Mouse (Mus musculus): ENCODE data around the gene Mmd. TPM values are rescaled to one million over a fixed set of nuclear protein-coding genes. Genes with fewer than 3 reads are reported as not detected.

Gene Mmd
- 5.0 TPM in 2 replicates for polyA plus RNA-seq (2012; rRNA removed)
- polyA plus RNA-seq (2014; fragmentation: Nextera tagmentation; extraction: Ambion mirVana) = 5.0 and 6.7 TPM in 2 replicates

DNA sequence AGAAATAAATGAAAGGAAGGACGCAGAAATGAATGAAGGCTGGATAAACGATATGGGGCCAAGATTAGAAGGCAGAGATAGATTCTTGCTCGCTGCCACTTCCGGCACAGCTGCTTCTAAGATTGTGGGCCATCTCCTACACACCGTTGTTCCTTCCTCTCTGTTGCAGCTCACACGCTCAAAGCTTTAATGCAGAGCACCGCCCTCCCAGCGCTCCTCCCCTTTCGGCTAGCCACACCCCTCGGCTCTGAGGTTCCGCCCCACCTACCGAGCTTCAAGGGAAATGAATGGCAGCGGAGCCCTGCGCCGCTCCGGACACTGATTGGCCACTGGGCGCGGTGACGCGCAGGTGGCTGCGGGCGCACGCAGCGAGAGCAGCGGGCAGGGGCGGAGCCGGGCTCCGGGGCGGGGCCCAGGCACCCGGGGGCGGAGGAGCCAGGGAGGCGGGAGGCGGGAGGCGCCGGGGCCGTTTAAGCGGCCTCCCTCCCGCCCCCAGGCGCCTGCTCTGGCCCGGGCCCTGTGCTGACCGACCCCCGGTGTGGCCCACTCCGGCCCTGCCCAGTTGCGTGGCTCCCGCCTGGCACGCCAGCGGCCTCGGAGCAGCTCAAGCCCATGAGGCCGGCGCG, at the start of gene Mmd:
Gene Mmd, plus strand, starts transcription at position 432 of the 626 bp plus-strand sequence.
- H3K36me3 ChIP-seq (replicated peaks; ENCODE audit: control insufficient read depth, insufficient read depth, low read depth) = no peaks in the 10 kb centered on the region
- H3K9me3 ChIP-seq (ENCODE audit: control insufficient read depth, low read length) = no peaks in the 10 kb centered on the region
- WGBS (ENCODE audit: insufficient replicate concordance) = under 1% methylated on average over 51 of the region's 51 CpGs
- ATAC-seq (ENCODE audit: insufficient read depth) (peak; percentile 99), DNase-seq (ENCODE audit: low read depth in 3 of 3, low spot score in 3 of 3) (peak; percentile 92 to 95 (median 94))
- H3K4me3 ChIP-seq (ENCODE audit: insufficient read depth in 1 of 2, low read depth in 2 of 2, low read length in 2 of 2) = peak within 1 kb of the TSS; percentile 62 to 77
- H3K27me3 ChIP-seq (ENCODE audit: control insufficient read depth, insufficient read depth, low read length) = no peaks in the 10 kb centered on the region
- H3K4me2 ChIP-seq (ENCODE audit: low read depth) = peak within 1 kb of the TSS; percentile 95
- H3K9ac ChIP-seq (replicated peaks) = peak within 1 kb of the TSS; percentile 77
- TF ChIP-seq EP300 (IDR thresholded peaks at IDR 0.05; ENCODE audit: low read depth) (no peak), CTCF (IDR thresholded peaks at IDR 0.05; ENCODE audit: low read depth) (peak; percentile 18; the same call in 1 of the 2 replicates)
- no peak within 1 kb of the TSS for H3K27ac ChIP-seq
- H3K4me1 ChIP-seq (replicated peaks; ENCODE audit: control insufficient read depth in 2 of 2, insufficient read depth in 2 of 2, low read length in 1 of 2) = peaks cover 3 to 26% of the 10 kb centered on the region in 2 experiments; a peak in 3 of 4 replicates

DNA sequence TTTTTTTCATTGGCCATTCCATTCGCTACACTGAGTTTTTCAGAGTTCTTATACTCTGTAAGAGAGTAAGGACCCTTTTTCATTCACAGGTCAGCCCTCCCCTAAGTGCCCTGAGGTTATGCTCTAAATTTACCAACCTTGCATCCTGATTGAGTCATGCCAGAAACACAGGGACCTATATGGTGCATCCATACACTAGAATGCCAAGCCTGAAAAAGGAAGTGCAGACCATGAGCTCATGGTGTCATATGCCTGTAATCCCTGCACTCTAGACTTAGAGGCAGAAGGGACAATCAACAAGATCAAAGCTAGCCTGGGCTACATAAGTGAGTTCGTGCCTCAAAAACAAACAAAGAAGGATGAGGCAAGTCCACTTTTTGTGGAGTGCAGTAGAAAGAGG, 48.4 kb upstream of the Mmd start:
- H3K9ac ChIP-seq (replicated peaks) = no peak overlapping the region
- ATAC-seq (ENCODE audit: insufficient read depth) (no peak), DNase-seq (ENCODE audit: low read depth in 3 of 3, low spot score in 3 of 3) (no peak)
- 63% methylated on average over 2 of the region's 2 CpGs for WGBS (ENCODE audit: insufficient replicate concordance)
- no peaks in the 10 kb centered on the region for H3K9me3 ChIP-seq (ENCODE audit: control insufficient read depth, low read length)
- TF ChIP-seq EP300 (IDR thresholded peaks at IDR 0.05; ENCODE audit: low read depth) (no peak), CTCF (IDR thresholded peaks at IDR 0.05; ENCODE audit: low read depth) (no peak)
- H3K36me3 ChIP-seq (replicated peaks; ENCODE audit: control insufficient read depth, insufficient read depth, low read depth) = no peaks in the 10 kb centered on the region
- H3K4me3 ChIP-seq (ENCODE audit: insufficient read depth in 1 of 2, low read depth in 2 of 2, low read length in 2 of 2) = no peak overlapping the region
- no peak overlapping the region for H3K4me2 ChIP-seq (ENCODE audit: low read depth)
- H3K4me1 ChIP-seq (replicated peaks; ENCODE audit: control insufficient read depth in 2 of 2, insufficient read depth in 2 of 2, low read length in 1 of 2) = no peaks in the 10 kb centered on the region
- H3K27ac ChIP-seq = no peak overlapping the region
- H3K27me3 ChIP-seq (ENCODE audit: control insufficient read depth, insufficient read depth, low read length) = no peaks in the 10 kb centered on the region

DNA sequence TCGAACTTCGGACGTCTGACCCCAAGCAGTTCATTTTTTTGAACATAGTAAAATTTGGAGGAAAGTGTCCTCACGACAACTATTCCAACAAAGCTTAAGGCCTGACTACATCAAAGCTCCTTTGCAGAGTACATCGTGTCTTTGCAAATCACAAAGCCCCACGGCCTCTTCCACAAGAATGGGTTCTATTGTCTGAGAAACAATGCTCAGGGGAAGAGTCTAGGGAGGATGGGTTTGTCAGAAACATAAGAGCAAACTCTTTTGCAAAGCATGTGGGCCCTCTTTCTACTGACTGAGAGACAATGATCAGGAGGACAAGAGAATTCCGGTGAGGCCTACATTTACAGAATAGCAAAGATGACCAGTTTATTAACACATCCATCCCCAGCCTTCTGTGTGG, 35.0 kb upstream of the Mmd start:
- Histone ChIP-seq H3K27me3 (ENCODE audit: control insufficient read depth, insufficient read depth, low read length) (no peaks in the 10 kb centered on the region), H3K4me2 (ENCODE audit: low read depth) (no peak overlapping the region), H3K4me3 (ENCODE audit: insufficient read depth in 1 of 2, low read depth in 2 of 2, low read length in 2 of 2) (no peak overlapping the region), H3K27ac (no peak overlapping the region), H3K9ac (replicated peaks) (no peak overlapping the region), H3K36me3 (replicated peaks; ENCODE audit: control insufficient read depth, insufficient read depth, low read depth) (no peaks in the 10 kb centered on the region), H3K4me1 (replicated peaks; ENCODE audit: control insufficient read depth in 2 of 2, insufficient read depth in 2 of 2, low read length in 1 of 2) (no peaks in the 10 kb centered on the region), H3K9me3 (ENCODE audit: control insufficient read depth, low read length) (no peaks in the 10 kb centered on the region)
- ATAC-seq (ENCODE audit: insufficient read depth) (no peak), DNase-seq (ENCODE audit: low read depth in 3 of 3, low spot score in 3 of 3) (no peak)
- 64% methylated on average over 7 of the region's 7 CpGs for WGBS (ENCODE audit: insufficient replicate concordance)
- TF ChIP-seq CTCF (IDR thresholded peaks at IDR 0.05; ENCODE audit: low read depth) (no peak), EP300 (IDR thresholded peaks at IDR 0.05; ENCODE audit: low read depth) (no peak)

DNA sequence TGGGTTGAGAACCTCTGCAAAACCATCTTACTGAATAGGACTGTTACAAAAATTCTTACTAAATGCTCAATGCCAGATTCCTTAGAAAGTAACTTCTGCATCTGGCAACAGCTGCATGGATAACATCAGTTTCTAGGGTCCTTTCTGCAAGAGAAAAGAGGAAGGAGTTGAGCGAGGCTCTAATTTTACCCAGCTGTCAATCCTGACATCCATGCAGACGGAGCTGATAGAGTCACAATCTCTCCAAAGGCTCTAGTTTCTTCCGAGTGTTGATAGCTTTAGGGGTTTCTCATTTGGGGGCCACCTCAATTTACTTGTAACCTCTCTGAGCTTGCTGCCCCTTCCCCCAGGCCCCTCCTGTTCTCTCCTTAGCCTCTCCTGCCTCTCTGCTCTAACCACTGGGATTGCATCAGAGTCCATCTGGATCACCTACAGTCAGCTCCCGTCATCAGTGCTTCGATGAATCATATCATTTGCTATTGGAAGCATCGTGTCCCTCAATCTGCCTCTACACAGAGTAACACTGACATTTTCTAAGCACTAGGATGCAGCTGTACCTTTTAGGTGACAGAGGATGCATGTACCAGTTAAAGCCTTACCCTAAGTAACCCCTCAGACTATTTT, 29.1 kb upstream of the Mmd start:
- H3K36me3 ChIP-seq (replicated peaks; ENCODE audit: control insufficient read depth, insufficient read depth, low read depth) = no peaks in the 10 kb centered on the region
- no peak overlapping the region for H3K9ac ChIP-seq (replicated peaks)
- no peak overlapping the region for H3K4me3 ChIP-seq (ENCODE audit: insufficient read depth in 1 of 2, low read depth in 2 of 2, low read length in 2 of 2)
- H3K27ac ChIP-seq = no peak overlapping the region
- no peaks in the 10 kb centered on the region for H3K27me3 ChIP-seq (ENCODE audit: control insufficient read depth, insufficient read depth, low read length)
- WGBS (ENCODE audit: insufficient replicate concordance) = 12% methylated on average over 6 of the region's 6 CpGs
- ATAC-seq (ENCODE audit: insufficient read depth) (no peak), DNase-seq (ENCODE audit: low read depth in 3 of 3, low spot score in 3 of 3) (no peak)
- H3K4me2 ChIP-seq (ENCODE audit: low read depth) = no peak overlapping the region
- TF ChIP-seq CTCF (IDR thresholded peaks at IDR 0.05; ENCODE audit: low read depth) = no peak
- no peak for TF ChIP-seq EP300 (IDR thresholded peaks at IDR 0.05; ENCODE audit: low read depth)
- H3K9me3 ChIP-seq (ENCODE audit: control insufficient read depth, low read length) = no peaks in the 10 kb centered on the region
- peaks cover 0 to 7% of the 10 kb centered on the region in 2 experiments; a peak in 2 of 4 replicates for H3K4me1 ChIP-seq (replicated peaks; ENCODE audit: control insufficient read depth in 2 of 2, insufficient read depth in 2 of 2, low read length in 1 of 2)

DNA sequence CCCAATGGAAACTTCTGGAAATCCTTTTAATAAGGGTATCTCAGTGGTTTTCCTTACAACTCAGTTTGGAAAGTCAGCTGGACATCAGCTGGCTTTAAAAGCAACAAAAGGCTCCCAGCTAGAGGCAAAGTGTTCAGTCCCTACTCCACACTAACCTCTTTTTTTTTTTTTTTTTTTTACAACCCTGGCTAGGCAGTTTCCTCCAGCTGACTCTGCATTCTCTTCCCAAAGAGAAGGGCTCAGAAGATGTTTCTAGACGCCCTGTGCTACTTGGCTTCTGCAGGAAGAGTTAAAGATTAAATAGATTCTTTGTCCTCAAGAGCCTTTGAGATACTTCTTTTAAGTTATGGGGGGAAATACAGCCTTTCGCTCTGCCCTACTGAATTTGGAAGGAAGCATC, 28.5 kb upstream of the Mmd start:
- no peak for DNase-seq (ENCODE audit: low read depth in 3 of 3, low spot score in 3 of 3)
- Histone ChIP-seq H3K36me3 (replicated peaks; ENCODE audit: control insufficient read depth, insufficient read depth, low read depth) (no peaks in the 10 kb centered on the region), H3K27me3 (ENCODE audit: control insufficient read depth, insufficient read depth, low read length) (no peaks in the 10 kb centered on the region), H3K4me1 (replicated peaks; ENCODE audit: control insufficient read depth in 2 of 2, insufficient read depth in 2 of 2, low read length in 1 of 2) (peaks cover 0 to 7% of the 10 kb centered on the region in 2 experiments; a peak in 2 of 4 replicates), H3K9me3 (ENCODE audit: control insufficient read depth, low read length) (no peaks in the 10 kb centered on the region), H3K4me2 (ENCODE audit: low read depth) (no peak overlapping the region), H3K27ac (no peak overlapping the region), H3K9ac (replicated peaks) (no peak overlapping the region), H3K4me3 (ENCODE audit: insufficient read depth in 1 of 2, low read depth in 2 of 2, low read length in 2 of 2) (no peak overlapping the region)
- TF ChIP-seq EP300 (IDR thresholded peaks at IDR 0.05; ENCODE audit: low read depth) (no peak), CTCF (IDR thresholded peaks at IDR 0.05; ENCODE audit: low read depth) (no peak)
- 20% methylated on average over 2 of the region's 2 CpGs for WGBS (ENCODE audit: insufficient replicate concordance)
- ATAC-seq (ENCODE audit: insufficient read depth) = no peak

Data from liver, embryonic 14.5 days (tissue).